ENCODE assay signal across 17 mouse cellular contexts in genomic region chr5:130109348-130109747, GRCm38 (mm10).
"Had no signal": no experiment of that assay in that cellular context is flagged by ENCODE, and none has a peak within 500 bp of the region (broad histone marks: within the 10 kb centered on the region; RNA-seq: fewer than 3 reads in every experiment).

No protein-coding gene starts in this region.

- H3K27ac ChIP-seq: left cerebral cortex, adult 2 months; liver, embryonic 15.5 days; midbrain, embryonic 10.5 days; midbrain, embryonic 15.5 days; neural tube, embryonic 13.5 days; stomach, embryonic 15.5 days had no signal

- H3K4me1 ChIP-seq: liver, embryonic 15.5 days; midbrain, embryonic 10.5 days; midbrain, embryonic 15.5 days; neural tube, embryonic 13.5 days; stomach, embryonic 15.5 days had no signal

- H3K9ac ChIP-seq: liver, embryonic 15.5 days; midbrain, embryonic 15.5 days; neural tube, embryonic 13.5 days; stomach, embryonic 15.5 days had no signal

- H3K4me2 ChIP-seq: liver, embryonic 11.5 days; liver, embryonic 15.5 days; midbrain, embryonic 15.5 days; neural tube, embryonic 13.5 days; stomach, embryonic 15.5 days had no signal

- H3K27me3 ChIP-seq: liver, embryonic 15.5 days; midbrain, embryonic 15.5 days; neural tube, embryonic 13.5 days; stomach, embryonic 15.5 days had no signal

- ATAC-seq: lung, postnatal 0 days; midbrain, embryonic 15.5 days had no signal

- DNase-seq: kidney, postnatal 10 days; kidney, postnatal 4 days; lung, adult 2 months; lung, postnatal 36 days; retina, postnatal 1 day; right cerebral cortex, postnatal 4 days; spleen, adult 18-20 months; thymus, adult 2 months; thymus, postnatal 25 days had no signal

- H3K9me3 ChIP-seq: liver, embryonic 15.5 days; midbrain, embryonic 10.5 days; midbrain, embryonic 15.5 days; neural tube, embryonic 13.5 days; stomach, embryonic 15.5 days had no signal

- H3K4me3 ChIP-seq: left cerebral cortex, adult 2 months; liver, embryonic 15.5 days; midbrain, embryonic 10.5 days; midbrain, embryonic 15.5 days; neural tube, embryonic 13.5 days; stomach, embryonic 15.5 days had no signal
